Mouse (Mus musculus) liver, embryonic 15.5 days (tissue): ENCODE measurements around the gene Plxnc1. TPM values are rescaled to one million over a fixed set of nuclear protein-coding genes. Genes with fewer than 3 reads are reported as not detected.

Experiments used
- ATAC-seq: fragments of 200-750 bp; cut with Nextera tagmentation; 2 replicates; pipeline ENCODE4 v1.8.0; 2017; ENCODE audit warnings: moderate number of reproducible peaks, mild to moderate bottlenecking, moderate library complexity; ENCODE audit not compliant: insufficient read depth
- H3K27ac ChIP-seq: fragments of 300-500 bp; sonication (generic); replicated peaks from 2 replicates; pipeline ENCODE4 v1.5.1; 2015; ENCODE audit warnings: mild to moderate bottlenecking, inconsistent platforms
- H3K27me3 ChIP-seq: fragments of 300-500 bp; sonication (generic); 2 replicates; pipeline ENCODE4 v1.6.1; 2015; ENCODE audit warnings: mild to moderate bottlenecking, inconsistent platforms
- H3K36me3 ChIP-seq: fragments of 300-500 bp; sonication (generic); replicated peaks from 2 replicates; pipeline ENCODE4 v1.6.1; 2015; ENCODE audit warnings: moderate library complexity, mild to moderate bottlenecking, inconsistent platforms
- H3K4me1 ChIP-seq: fragments of 300-500 bp; sonication (generic); replicated peaks from 2 replicates; pipeline ENCODE4 v1.6.1; 2015; ENCODE audit warnings: inconsistent platforms
- H3K4me2 ChIP-seq: fragments of 300-500 bp; sonication (generic); 2 replicates; pipeline ENCODE4 v1.6.1; 2015; ENCODE audit warnings: moderate library complexity, mild to moderate bottlenecking, inconsistent platforms
- H3K4me3 ChIP-seq: fragments of 300-500 bp; sonication (generic); replicated peaks from 2 replicates; pipeline ENCODE4 v1.5.1; 2015; ENCODE audit warnings: mild to moderate bottlenecking, inconsistent platforms
- H3K9ac ChIP-seq: fragments of 300-500 bp; sonication (generic); 2 replicates; pipeline ENCODE4 v1.6.1; 2015; ENCODE audit warnings: moderate library complexity, mild to moderate bottlenecking, inconsistent platforms
- H3K9me3 ChIP-seq: fragments of 300-500 bp; sonication (generic); replicated peaks from 2 replicates; pipeline ENCODE4 v1.6.1; 2016; ENCODE audit warnings: inconsistent platforms
- WGBS: fragments of 180-500 bp; shearing (Covaris S2); methylation state at CpG from one replicate; pipeline ENCODE4 v1.1.7; 2015; ENCODE audit warnings: mixed read lengths; ENCODE audit not compliant: insufficient replicate concordance; 5-methylcytosine and 5-hydroxymethylcytosine counted together
- polyA plus RNA-seq: library from polyadenylated mRNA; unstranded; fragments of >200 nt; fragmentation: Nextera tagmentation; extraction: Ambion mirVana; gene quantifications from 2 replicates; pipeline ENCODE4 v1.2.1, GENCODE M21; 2015

The Plxnc1 gene
- polyA plus RNA-seq, 1 experiment from 2014 or later: 2.1 TPM

DNA sequence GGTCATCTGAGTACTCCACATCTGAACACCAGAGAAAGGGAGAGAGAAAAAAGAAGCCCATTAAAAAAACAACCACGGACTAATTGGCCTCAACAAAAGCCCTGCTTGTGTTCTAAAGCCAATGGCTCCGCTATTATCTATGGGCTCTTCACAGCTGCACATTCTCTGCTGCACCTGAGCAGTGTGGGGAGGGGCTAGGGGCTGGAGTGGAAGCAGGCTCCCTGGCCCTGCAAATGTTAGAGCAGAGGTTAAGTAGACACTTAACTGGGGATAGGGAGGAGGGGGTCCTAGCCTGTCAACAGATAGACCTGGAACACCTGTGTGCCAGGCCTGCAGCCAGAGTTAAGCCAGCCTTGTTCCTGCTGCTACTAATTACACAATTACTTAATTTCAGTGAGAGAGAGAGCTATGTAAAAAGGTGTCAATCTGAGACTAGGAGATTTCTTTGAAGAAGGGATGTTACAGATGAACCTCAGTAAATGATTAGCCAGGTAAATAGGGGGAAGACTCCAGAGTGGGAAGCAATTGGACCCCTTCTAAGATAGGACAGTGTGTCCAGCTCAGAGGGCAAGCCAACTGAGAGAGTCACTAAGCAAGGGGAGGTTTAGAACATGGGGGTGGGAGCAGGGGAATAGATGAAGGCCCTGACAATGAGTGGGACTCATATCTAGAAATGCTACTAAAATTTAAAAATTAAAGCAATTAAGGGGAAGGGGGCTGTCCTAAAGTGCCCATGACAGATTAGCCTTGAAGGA is 145.0 kb downstream of the Plxnc1 start:
- WGBS: 58% methylated on average over 2 of the region's 2 CpGs
- no peak for ATAC-seq

DNA sequence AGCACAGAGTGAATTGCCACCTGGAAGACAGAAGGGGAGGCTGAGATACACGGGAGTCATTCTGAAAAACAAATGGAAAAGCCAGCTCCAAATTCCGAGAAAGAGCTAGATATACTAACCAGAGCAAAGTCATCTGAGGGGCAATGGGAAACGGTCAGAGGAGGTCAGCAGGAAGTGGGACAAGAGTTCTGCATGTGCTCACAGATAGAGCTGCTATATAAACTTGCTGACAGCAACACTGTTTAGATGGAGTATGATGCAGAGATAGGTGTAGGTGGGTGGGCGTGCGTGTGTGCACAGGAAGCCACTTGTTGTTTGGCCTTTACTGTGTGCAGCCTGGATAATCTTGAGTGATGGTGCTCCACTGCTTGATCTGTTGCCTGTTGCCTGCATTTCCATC is 146.5 kb downstream of the Plxnc1 start:
- no peak for ATAC-seq

More for the DNA sequence above, 145.0 kb downstream of the Plxnc1 start:
- H3K4me1 ChIP-seq: peaks cover 9% of the 10 kb centered on the region; the same call in 1 of the 2 replicates
- H3K4me2 ChIP-seq: no peak overlapping the region
- H3K9me3 ChIP-seq: no peaks in the 10 kb centered on the region
- no peak overlapping the region for H3K4me3 ChIP-seq
- no peak overlapping the region for H3K9ac ChIP-seq
- H3K36me3 ChIP-seq: peaks cover 4% of the 10 kb centered on the region; the same call in 1 of the 2 replicates
- no peaks in the 10 kb centered on the region for H3K27me3 ChIP-seq
- H3K27ac ChIP-seq: no peak overlapping the region

DNA sequence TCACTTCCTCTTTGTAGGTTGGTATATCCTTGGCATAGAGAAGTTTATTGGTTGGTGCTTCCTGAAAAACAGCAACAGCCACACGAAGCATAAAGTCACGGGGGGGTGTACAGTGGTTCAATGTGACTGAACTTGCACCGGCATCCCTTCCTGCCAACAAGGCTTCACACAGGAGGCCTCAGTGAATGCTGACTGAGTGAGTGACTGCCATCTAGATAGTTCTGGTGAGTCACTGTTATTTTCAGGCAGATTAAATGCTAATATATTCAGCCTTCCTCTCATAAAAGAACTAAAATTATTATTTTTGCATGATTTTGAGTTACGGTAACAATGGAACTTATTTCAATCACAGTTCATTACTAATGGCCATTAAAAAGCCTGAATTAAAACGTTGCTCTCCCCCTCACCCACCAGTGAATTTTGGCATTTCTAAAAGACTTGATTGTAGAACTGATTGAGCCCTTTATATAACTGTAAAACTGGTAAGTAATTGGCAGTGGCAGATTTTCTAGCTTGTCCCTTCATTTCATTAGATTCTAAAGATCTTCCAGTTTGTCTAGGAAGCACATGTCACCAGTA is 149.9 kb downstream of the Plxnc1 start:
- no peak for ATAC-seq
- WGBS: 76% methylated on average over 5 of the region's 5 CpGs
- H3K9me3 ChIP-seq: no peaks in the 10 kb centered on the region

More for the DNA sequence above, 146.5 kb downstream of the Plxnc1 start:
- H3K4me2 ChIP-seq: no peak overlapping the region
- H3K9me3 ChIP-seq: no peaks in the 10 kb centered on the region
- H3K9ac ChIP-seq: no peak overlapping the region
- no peaks in the 10 kb centered on the region for H3K27me3 ChIP-seq
- H3K4me1 ChIP-seq: peaks cover 5% of the 10 kb centered on the region; the same call in 1 of the 2 replicates
- no peak overlapping the region for H3K4me3 ChIP-seq
- 55% methylated on average over 5 of the region's 5 CpGs for WGBS
- peaks cover 4% of the 10 kb centered on the region; the same call in 1 of the 2 replicates for H3K36me3 ChIP-seq
- no peak overlapping the region for H3K27ac ChIP-seq

DNA sequence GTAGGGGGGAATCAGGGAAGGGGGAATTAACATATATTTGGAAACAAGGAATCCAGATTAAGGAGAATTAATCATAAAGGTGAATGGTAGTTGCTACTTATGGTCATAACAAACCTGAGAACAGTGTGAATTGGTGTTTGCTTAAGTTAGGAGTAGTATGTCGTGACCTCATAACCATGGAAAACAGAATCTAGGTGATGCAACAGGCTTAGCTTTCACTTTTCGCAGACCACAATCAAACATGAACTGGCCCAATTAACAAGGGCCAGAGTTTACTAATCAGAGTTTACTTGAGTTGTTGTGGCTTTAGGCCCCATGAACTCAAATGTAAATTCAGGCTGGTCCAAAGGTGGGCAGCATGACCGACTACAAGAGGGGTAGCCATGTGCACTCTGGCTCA is 150.7 kb downstream of the Plxnc1 start:
- Histone ChIP-seq H3K9ac (no peak overlapping the region), H3K27ac (no peak overlapping the region), H3K4me1 (no peaks in the 10 kb centered on the region; the same call in 1 of the 2 replicates), H3K36me3 (peaks cover 17% of the 10 kb centered on the region), H3K27me3 (no peaks in the 10 kb centered on the region), H3K4me2 (no peak overlapping the region), H3K9me3 (no peaks in the 10 kb centered on the region), H3K4me3 (no peak overlapping the region)
- no peak for ATAC-seq
- 74% methylated on average over 3 of the region's 3 CpGs for WGBS

More for the DNA sequence above, 149.9 kb downstream of the Plxnc1 start:
- Histone ChIP-seq H3K27ac (no peak overlapping the region), H3K4me2 (no peak overlapping the region), H3K4me3 (no peak overlapping the region), H3K36me3 (peaks cover 14% of the 10 kb centered on the region), H3K27me3 (no peaks in the 10 kb centered on the region), H3K4me1 (no peaks in the 10 kb centered on the region; the same call in 1 of the 2 replicates), H3K9ac (no peak overlapping the region)

DNA sequence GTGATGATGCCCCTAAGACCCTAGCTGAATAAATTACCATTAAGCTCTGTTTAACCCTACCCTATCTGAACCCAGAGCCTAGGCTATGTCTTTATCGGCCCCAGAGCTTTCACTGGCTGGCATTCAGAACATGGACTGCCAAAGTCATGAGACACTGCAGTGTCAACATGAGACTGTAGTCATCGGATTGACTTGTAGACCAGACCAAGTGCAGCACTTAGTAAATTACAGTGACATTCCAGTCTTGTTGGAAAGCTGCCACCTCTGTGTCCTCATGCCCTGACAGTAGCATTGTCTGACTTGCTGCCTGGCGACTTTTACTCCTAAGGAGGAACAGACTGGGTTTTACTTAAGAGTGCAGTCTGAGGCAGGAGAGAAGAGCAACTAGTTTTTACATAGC is 155.4 kb downstream of the Plxnc1 start:
- H3K9ac ChIP-seq: no peak overlapping the region
- no peaks in the 10 kb centered on the region for H3K27me3 ChIP-seq
- H3K4me2 ChIP-seq: no peak overlapping the region
- H3K4me1 ChIP-seq: no peaks in the 10 kb centered on the region; the same call in 1 of the 2 replicates
- ATAC-seq: no peak
- H3K4me3 ChIP-seq: no peak overlapping the region
- WGBS: 69% methylated on average over 3 of the region's 3 CpGs
- H3K36me3 ChIP-seq: peaks cover 16% of the 10 kb centered on the region
- H3K27ac ChIP-seq: no peak overlapping the region
- H3K9me3 ChIP-seq: no peaks in the 10 kb centered on the region

DNA sequence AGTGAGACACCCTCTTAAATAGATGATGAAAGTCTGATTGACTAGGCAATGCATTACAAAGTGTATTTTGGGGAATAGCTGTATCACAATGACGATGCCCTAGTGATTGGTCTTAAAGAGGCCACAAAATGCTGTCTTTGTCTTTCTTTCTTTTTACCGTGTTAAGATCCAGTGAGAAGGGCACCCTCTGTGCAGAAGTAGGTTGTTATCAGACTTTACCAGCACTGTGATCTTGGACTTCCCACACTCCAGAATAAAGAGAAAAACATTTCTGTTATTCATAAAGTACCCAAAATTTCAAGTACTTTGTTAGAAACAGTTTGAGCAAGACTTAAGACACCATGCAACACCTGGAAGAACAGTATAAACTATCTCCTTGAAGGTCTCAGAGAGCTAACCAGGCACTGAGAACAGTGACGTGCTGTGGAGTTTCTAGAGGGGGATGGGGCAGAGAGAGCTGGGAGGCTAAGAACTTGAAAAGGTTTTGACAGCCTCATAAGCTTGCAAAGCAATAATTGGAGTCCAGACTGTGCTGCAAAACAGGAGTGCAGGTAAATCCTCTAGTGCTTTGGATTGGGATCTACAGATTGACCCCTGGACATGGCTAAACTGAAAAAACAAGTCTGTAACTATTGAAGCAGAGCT is 163.9 kb downstream of the Plxnc1 start:
- H3K4me2 ChIP-seq: no peak overlapping the region
- H3K27me3 ChIP-seq: no peaks in the 10 kb centered on the region
- 33% methylated on average over 3 of the region's 3 CpGs for whole genome bisulfite sequencing
- ATAC-seq: no peak
- H3K27ac ChIP-seq: no peak overlapping the region
- 0 out of 2 replicates have a peak, but pooled peaks cover 4% of the 10 kb centered on the region for H3K4me1 ChIP-seq
- H3K9me3 ChIP-seq: no peaks in the 10 kb centered on the region
- no peak overlapping the region for H3K4me3 ChIP-seq
- H3K9ac ChIP-seq: no peak overlapping the region
- H3K36me3 ChIP-seq: peaks cover 3% of the 10 kb centered on the region; the same call in 1 of the 2 replicates

DNA sequence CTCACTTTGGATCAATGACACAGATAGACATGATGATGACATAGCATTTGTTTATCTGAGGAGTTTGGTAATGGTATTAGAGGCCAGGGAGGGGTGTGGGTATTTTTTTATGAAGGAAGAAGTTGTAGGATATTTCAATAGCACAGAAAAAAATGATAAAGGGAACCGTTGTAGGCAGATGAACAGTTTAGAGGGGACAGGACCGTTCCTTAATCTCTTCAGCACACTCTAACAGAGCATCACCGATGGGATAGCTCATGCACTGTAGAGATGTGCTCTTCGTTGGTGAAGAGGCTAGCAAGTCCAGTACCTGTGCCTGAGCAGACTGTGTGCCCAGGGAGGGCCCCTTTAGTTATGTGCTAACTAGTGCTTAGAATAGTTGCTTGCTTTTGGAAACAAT is 165.3 kb downstream of the Plxnc1 start:
- 0 out of 2 replicates have a peak, but pooled peaks have one; percentile 18 for ATAC-seq
- 51% methylated on average over 4 of the region's 4 CpGs for WGBS

DNA sequence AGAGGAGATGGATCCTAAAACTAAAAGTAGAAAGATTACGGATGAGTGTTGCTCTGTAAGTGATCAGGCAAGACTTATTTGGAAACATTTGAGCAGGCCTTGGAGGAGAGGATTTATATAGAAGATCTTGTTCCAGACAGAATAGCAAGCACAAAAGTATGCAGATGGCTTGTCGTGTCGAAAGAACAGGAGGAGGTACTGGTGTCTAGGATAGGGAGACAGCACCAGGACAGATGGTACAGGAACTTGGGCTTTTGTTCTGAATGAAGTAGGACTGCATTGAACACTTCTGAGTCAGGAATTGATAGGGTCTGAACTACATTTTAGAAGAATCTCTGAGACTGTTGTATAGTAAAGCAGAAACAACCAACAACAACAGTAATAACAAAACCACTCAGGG is 167.1 kb downstream of the Plxnc1 start:
- Histone ChIP-seq H3K4me2 (no peak overlapping the region), H3K4me3 (no peak overlapping the region), H3K27ac (no peak overlapping the region), H3K27me3 (no peaks in the 10 kb centered on the region), H3K36me3 (peaks cover 3% of the 10 kb centered on the region; the same call in 1 of the 2 replicates), H3K9ac (no peak overlapping the region), H3K4me1 (0 out of 2 replicates have a peak, but pooled peaks cover 4% of the 10 kb centered on the region), H3K9me3 (no peaks in the 10 kb centered on the region)
- 72% methylated on average over 3 of the region's 3 CpGs for WGBS
- no peak for ATAC-seq

More for the DNA sequence above, 165.3 kb downstream of the Plxnc1 start:
- Histone ChIP-seq H3K27ac (no peak overlapping the region), H3K36me3 (peaks cover 3% of the 10 kb centered on the region; the same call in 1 of the 2 replicates), H3K4me3 (no peak overlapping the region), H3K9ac (no peak overlapping the region), H3K4me1 (0 out of 2 replicates have a peak, but pooled peaks cover 4% of the 10 kb centered on the region), H3K27me3 (no peaks in the 10 kb centered on the region), H3K9me3 (no peaks in the 10 kb centered on the region), H3K4me2 (no peak overlapping the region)

DNA sequence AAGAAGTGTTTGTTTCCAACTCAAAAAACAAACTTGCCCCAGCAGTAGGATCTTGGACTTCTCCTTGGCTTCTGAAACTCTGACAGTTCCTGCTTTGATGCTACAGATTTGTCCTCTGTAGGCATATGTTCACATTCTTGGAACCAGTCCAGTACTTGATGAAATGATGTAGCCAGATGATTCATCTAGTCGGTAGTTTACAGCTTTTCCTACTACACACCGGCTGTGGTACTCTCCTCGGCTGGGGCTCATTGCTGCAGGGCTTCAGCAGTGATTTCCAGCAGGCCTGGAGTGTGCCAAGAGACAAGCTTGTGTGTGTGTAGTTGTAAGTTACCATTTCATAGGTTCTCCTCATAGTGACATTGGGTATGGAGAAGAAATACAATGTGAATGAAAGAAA is 173.1 kb downstream of the Plxnc1 start:
- Histone ChIP-seq H3K9ac (no peak overlapping the region), H3K27me3 (no peaks in the 10 kb centered on the region), H3K9me3 (no peaks in the 10 kb centered on the region), H3K4me1 (no peaks in the 10 kb centered on the region), H3K4me3 (no peak overlapping the region), H3K27ac (no peak overlapping the region), H3K36me3 (peaks cover 5% of the 10 kb centered on the region; the same call in 1 of the 2 replicates), H3K4me2 (no peak overlapping the region)
- ATAC-seq: no peak
- 65% methylated on average over 3 of the region's 3 CpGs for WGBS

DNA sequence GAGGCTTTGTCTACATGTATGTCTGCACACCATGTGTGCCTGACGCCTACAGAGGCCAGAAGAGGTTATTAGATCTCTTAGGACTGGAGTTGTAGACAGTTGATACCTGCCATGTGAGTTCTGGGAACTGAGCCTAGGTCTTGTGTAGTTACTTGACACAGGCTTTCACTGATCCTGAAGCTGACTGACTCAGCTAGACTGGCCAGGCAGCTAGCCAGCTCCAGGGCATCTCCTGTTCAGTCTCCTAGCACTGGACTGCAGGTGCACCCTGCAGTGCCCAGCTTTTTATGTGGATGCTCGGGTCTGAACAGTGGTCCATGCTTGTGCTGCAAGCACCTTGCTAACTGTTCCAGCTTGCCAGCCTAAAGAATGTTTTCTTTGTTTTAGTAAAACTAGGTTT is 197.6 kb downstream of the Plxnc1 start:
- 69% methylated on average over 2 of the region's 2 CpGs for WGBS
- Histone ChIP-seq H3K4me2 (no peak overlapping the region), H3K27me3 (no peaks in the 10 kb centered on the region), H3K36me3 (peaks cover 4% of the 10 kb centered on the region; the same call in 1 of the 2 replicates), H3K4me3 (no peak overlapping the region), H3K9ac (no peak overlapping the region), H3K4me1 (no peaks in the 10 kb centered on the region), H3K9me3 (no peaks in the 10 kb centered on the region), H3K27ac (no peak overlapping the region)
- ATAC-seq: no peak

DNA sequence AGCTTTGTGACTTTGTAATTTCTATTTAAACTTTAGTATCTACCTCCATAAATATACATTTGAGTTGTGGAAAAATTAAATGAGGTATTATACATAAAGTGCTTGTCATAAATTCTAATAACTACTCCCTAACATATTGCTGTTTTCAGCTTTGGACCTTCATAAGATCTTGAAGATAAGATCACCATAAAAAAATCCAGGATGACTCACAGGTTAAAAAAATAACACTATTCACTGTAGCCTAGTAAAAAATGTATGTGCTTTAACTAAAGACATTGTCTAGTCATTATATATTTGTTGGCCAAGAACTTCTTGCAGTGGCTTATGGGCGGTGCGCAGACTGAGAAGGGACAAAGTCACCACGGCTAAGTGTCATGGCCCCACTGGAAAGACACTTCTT is 203.2 kb downstream of the Plxnc1 start:
- Histone ChIP-seq H3K36me3 (no peaks in the 10 kb centered on the region), H3K4me1 (no peaks in the 10 kb centered on the region)
- WGBS: 90% methylated on average over 3 of the region's 3 CpGs

More for the DNA sequence above, 203.2 kb downstream of the Plxnc1 start:
- no peaks in the 10 kb centered on the region for H3K27me3 ChIP-seq
- H3K9ac ChIP-seq: no peak overlapping the region
- no peaks in the 10 kb centered on the region for H3K9me3 ChIP-seq
- no peak overlapping the region for H3K4me3 ChIP-seq
- no peak for ATAC-seq
- H3K4me2 ChIP-seq: no peak overlapping the region
- H3K27ac ChIP-seq: no peak overlapping the region
